Mouse (Mus musculus): ENCODE measurements around the gene Syt9.

DNA sequence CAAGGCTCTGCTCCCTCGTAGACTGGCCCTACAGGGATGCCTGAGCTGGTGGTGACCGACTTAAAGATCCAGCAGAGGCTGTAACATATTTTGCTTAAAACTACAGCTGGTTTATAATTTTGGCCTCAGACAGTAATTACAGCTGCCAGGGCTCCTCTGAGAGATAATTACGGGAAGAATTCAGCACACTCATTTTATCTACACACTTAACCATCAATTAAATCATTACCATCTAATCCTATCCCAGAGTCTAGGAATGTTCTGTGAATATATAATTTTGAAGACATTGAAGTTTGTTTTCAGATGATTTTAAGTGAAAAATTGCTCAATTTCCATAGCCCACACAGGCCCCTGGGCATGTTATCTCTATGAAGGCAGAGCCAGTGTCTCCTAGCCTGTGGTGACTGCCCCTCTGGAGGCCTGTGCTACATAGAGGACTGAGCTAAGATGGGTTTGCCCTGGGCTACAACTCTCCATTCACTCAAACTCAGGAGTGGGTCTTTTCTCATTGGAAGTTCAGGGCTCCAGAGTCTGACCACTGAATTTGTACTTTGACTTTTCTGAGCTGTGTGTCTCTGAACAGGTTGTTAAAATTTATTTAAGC lies 157.7 kb downstream of the Syt9 start:
- no peak for TF ChIP-seq CTCF (IDR thresholded peaks at IDR 0.05; ENCODE audit: extremely low read depth, insufficient read depth, low read length)
- TF ChIP-seq POLR2A (IDR thresholded peaks at IDR 0.05; ENCODE audit: extremely low read depth, insufficient read depth, low read length) = no peak

All from cortical plate, adult 2 months (tissue).